Mouse (Mus musculus): ENCODE measurements at regions not wholly inside any gene's neighbourhood (a gene's known extent, or its start where the extent isn't known, plus 50 kb on each side); places are given as distances from the start of the nearest gene placed in this dataset.

DNA sequence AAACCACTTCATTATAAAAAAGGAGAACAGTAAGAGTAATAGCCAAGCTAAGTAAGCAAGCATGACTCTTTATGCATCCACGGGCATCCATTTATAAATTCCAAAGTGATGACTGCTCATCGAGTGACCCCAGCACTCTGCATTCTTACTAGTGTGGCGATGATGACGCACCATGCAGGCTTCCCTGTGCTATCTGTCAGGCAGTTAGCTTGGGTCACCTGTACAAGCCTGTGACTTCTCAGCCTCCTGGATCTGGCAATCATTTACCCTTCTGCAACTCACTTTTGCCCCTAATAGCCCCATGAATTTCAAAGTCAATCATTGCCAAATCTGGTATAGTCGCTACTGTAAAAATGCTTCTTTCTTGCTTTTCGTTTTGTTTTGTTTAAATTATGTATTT, 237.3 kb downstream of the Klf5 start:
- Histone ChIP-seq H3K4me3 (ENCODE audit: low read depth, low read length) (no peak overlapping the region), H3K36me3 (ENCODE audit: control insufficient read depth, insufficient read depth, low read length) (no peaks in the 10 kb centered on the region), H3K9me3 (ENCODE audit: control insufficient read depth, low read length) (no peaks in the 10 kb centered on the region), H3K27ac (ENCODE audit: low read depth, low read length) (no peak overlapping the region), H3K9ac (replicated peaks; ENCODE audit: low read depth, low read length) (no peak overlapping the region), H3K4me1 (ENCODE audit: control insufficient read depth, insufficient read depth, low read length) (no peaks in the 10 kb centered on the region), H3K27me3 (ENCODE audit: control insufficient read depth, insufficient read depth, low read length) (no peaks in the 10 kb centered on the region), H3K4me2 (ENCODE audit: low read depth, low read length) (no peak overlapping the region)
- ATAC-seq (ENCODE audit: low read depth) = no peak
- 92% methylated on average over 6 of the region's 6 CpGs for WGBS

DNA sequence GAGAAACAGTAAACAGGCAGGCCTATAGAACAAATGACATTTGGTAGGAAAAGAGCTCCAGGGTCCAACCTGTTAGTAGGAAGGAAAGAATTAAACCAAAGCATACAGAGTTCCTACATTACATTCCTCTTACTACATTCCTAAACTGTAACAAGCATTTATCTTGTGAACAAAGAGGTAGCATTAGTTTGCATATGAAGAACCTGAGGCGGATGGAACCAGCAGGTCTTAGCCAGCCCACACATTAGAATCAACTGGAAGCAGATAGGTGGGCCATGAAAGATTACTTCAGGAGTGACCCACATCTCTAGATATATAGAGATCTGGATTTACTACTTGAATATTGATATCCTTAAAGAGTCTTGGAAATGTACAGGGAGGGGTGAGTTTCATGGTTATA, 238.8 kb downstream of the Klf5 start:
- Histone ChIP-seq H3K36me3 (ENCODE audit: control insufficient read depth, insufficient read depth, low read length) (no peaks in the 10 kb centered on the region), H3K27ac (ENCODE audit: low read depth, low read length) (no peak overlapping the region), H3K9me3 (ENCODE audit: control insufficient read depth, low read length) (no peaks in the 10 kb centered on the region), H3K9ac (replicated peaks; ENCODE audit: low read depth, low read length) (no peak overlapping the region), H3K4me3 (ENCODE audit: low read depth, low read length) (no peak overlapping the region), H3K4me2 (ENCODE audit: low read depth, low read length) (no peak overlapping the region), H3K27me3 (ENCODE audit: control insufficient read depth, insufficient read depth, low read length) (no peaks in the 10 kb centered on the region), H3K4me1 (ENCODE audit: control insufficient read depth, insufficient read depth, low read length) (no peaks in the 10 kb centered on the region)
- ATAC-seq (ENCODE audit: low read depth) = no peak
- 93% methylated on average over 1 of the region's 1 CpGs for WGBS

DNA sequence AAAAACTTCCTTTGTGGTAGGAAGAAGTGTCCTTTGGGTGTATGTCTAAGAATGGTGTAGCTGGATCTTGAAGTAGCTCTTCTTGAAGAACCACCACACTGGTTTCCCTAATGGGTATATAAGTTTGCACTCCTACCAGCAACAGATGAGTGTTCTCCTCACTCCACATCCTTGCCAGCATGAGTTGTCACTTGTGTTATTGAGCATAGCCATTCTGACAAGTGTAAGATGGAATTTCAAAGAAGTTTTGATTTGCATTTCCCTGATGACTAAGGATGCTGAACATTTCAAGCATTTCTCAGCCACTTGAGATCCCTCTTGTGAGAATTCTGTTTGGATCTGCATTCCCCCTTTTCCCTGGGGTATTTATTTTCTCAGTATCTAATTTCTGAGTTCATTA, 243.2 kb downstream of the Klf5 start:
- no peak for ATAC-seq (ENCODE audit: low read depth)
- Histone ChIP-seq H3K9me3 (ENCODE audit: control insufficient read depth, low read length) (no peaks in the 10 kb centered on the region), H3K4me2 (ENCODE audit: low read depth, low read length) (no peak overlapping the region), H3K4me3 (ENCODE audit: low read depth, low read length) (no peak overlapping the region), H3K36me3 (ENCODE audit: control insufficient read depth, insufficient read depth, low read length) (no peaks in the 10 kb centered on the region), H3K27ac (ENCODE audit: low read depth, low read length) (no peak overlapping the region), H3K4me1 (ENCODE audit: control insufficient read depth, insufficient read depth, low read length) (no peaks in the 10 kb centered on the region), H3K27me3 (ENCODE audit: control insufficient read depth, insufficient read depth, low read length) (no peaks in the 10 kb centered on the region), H3K9ac (replicated peaks; ENCODE audit: low read depth, low read length) (no peak overlapping the region)

DNA sequence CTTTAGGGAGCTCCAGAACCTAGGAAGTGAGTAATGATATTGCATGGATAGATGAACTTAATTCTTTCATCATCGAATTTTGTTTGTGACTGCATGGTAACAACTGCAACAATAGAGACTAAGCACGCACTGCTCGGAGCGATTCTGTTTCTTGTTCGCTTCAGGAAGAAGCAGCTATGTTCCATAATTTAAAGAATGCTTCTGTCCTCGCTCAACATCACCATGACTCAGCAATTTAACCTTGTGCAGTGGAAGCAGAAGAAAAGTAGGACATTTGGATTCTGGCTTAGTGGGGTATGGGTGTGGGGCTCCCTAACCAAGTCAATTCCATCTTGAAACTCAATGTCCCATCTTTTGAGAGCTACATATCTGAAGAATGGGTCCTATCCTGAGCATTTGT, 249.4 kb downstream of the Klf5 start:
- no peaks in the 10 kb centered on the region for H3K27me3 ChIP-seq (ENCODE audit: control insufficient read depth, insufficient read depth, low read length)
- H3K4me1 ChIP-seq (ENCODE audit: control insufficient read depth, insufficient read depth, low read length) = no peaks in the 10 kb centered on the region
- H3K27ac ChIP-seq (ENCODE audit: low read depth, low read length) = no peak overlapping the region
- no peak overlapping the region for H3K4me3 ChIP-seq (ENCODE audit: low read depth, low read length)
- WGBS = 91% methylated on average over 6 of the region's 6 CpGs
- no peak overlapping the region for H3K4me2 ChIP-seq (ENCODE audit: low read depth, low read length)
- no peaks in the 10 kb centered on the region for H3K36me3 ChIP-seq (ENCODE audit: control insufficient read depth, insufficient read depth, low read length)
- no peaks in the 10 kb centered on the region for H3K9me3 ChIP-seq (ENCODE audit: control insufficient read depth, low read length)
- no peak overlapping the region for H3K9ac ChIP-seq (replicated peaks; ENCODE audit: low read depth, low read length)
- no peak for ATAC-seq (ENCODE audit: low read depth)

DNA sequence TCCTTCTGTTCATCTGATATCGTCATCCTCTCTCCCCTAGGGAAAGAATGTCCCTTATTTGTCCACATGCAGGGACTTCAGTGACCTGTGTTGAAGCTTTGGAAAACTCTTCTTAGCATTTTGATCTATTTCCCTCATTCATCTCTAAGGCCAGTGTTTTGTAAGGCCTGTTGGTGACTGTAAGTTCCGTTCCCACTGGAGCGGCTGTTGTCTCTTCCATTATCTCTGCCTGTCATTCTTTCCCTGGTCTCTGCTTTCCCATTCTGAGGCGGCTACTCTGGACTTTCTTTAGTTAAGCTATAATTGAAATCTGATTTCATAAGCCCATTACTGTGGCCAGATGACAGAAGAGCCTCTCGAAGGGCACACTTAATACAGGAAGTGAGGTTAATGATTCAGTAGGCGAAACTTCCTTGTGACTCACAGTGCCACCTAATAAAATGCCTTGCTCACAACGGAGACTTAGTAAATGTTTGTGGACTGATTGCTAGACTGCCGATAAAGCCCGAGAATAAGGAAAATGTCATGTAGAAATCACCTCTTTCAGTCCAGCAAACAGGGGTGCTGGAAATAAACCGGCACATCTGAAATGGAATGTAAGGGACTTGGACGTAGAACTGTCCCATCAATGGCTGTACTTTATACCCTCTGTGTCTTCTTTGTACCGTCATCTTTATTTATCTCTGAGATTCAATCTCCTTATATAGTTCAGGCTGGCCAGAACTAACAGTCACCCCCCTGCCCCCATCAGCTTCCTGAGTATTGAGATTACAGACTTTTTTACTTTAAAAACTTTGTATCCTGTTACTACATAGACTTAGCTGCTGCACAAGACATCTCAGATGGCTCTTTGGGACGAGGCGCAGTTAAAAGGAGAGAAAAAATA, 250.1 kb downstream of the Klf5 start:
- Histone ChIP-seq H3K4me3 (ENCODE audit: low read depth, low read length) (no peak overlapping the region), H3K36me3 (ENCODE audit: control insufficient read depth, insufficient read depth, low read length) (no peaks in the 10 kb centered on the region), H3K4me2 (ENCODE audit: low read depth, low read length) (no peak overlapping the region), H3K27me3 (ENCODE audit: control insufficient read depth, insufficient read depth, low read length) (no peaks in the 10 kb centered on the region), H3K27ac (ENCODE audit: low read depth, low read length) (no peak overlapping the region), H3K9ac (replicated peaks; ENCODE audit: low read depth, low read length) (no peak overlapping the region), H3K4me1 (ENCODE audit: control insufficient read depth, insufficient read depth, low read length) (no peaks in the 10 kb centered on the region), H3K9me3 (ENCODE audit: control insufficient read depth, low read length) (no peaks in the 10 kb centered on the region)
- ATAC-seq (ENCODE audit: low read depth) = no peak
- 88% methylated on average over 14 of the region's 14 CpGs for WGBS

DNA sequence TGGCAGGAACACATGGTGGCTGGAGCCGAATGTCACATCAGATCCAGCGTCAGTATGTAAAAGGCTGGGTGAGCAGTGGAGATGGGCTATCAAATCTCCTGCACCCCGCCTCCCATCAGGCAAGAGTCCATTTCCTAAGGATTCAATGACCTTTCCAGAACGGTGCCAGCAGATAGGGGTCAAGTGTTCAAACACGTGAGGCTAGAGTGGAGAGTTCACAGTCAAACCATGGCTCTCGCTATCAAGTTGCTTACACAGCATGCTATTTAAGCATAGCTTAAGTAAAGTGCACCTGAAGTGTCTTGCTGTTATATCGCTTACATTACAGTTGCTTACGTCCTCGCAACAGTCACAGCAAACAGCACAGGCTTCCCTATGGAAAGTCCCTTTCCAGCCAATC, 265.5 kb downstream of the Klf5 start:
- Histone ChIP-seq H3K27me3 (ENCODE audit: control insufficient read depth, insufficient read depth, low read length) (no peaks in the 10 kb centered on the region), H3K36me3 (ENCODE audit: control insufficient read depth, insufficient read depth, low read length) (no peaks in the 10 kb centered on the region), H3K4me1 (ENCODE audit: control insufficient read depth, insufficient read depth, low read length) (no peaks in the 10 kb centered on the region), H3K9ac (replicated peaks; ENCODE audit: low read depth, low read length) (no peak overlapping the region), H3K4me2 (ENCODE audit: low read depth, low read length) (no peak overlapping the region), H3K27ac (ENCODE audit: low read depth, low read length) (no peak overlapping the region), H3K9me3 (ENCODE audit: control insufficient read depth, low read length) (no peaks in the 10 kb centered on the region), H3K4me3 (ENCODE audit: low read depth, low read length) (no peak overlapping the region)
- WGBS = 88% methylated on average over 9 of the region's 9 CpGs
- no peak for ATAC-seq (ENCODE audit: low read depth)

DNA sequence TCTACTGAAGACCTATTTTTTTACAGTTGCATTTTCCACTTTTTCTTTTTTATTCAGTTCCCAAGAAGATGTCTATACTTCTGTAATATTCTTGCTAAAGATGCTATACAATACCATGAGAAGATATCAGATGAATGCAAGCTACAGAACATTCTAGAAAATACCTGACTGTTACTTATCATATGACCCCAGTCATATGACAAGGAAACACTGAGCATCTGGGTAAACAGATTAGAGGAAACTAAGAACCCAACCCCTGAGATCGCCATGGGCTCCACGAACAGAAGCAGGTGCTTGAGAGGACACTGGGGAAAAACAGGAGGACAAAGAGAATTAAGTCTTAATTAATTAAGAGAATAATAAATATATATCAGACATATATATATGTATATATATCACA, 275.7 kb downstream of the Klf5 start:
- H3K4me1 ChIP-seq (ENCODE audit: control insufficient read depth, insufficient read depth, low read length) = no peaks in the 10 kb centered on the region
- no peaks in the 10 kb centered on the region for H3K27me3 ChIP-seq (ENCODE audit: control insufficient read depth, insufficient read depth, low read length)
- no peak overlapping the region for H3K27ac ChIP-seq (ENCODE audit: low read depth, low read length)
- H3K9ac ChIP-seq (replicated peaks; ENCODE audit: low read depth, low read length) = no peak overlapping the region
- H3K4me2 ChIP-seq (ENCODE audit: low read depth, low read length) = no peak overlapping the region
- H3K4me3 ChIP-seq (ENCODE audit: low read depth, low read length) = no peak overlapping the region
- WGBS = 81% methylated on average over 2 of the region's 2 CpGs
- no peaks in the 10 kb centered on the region for H3K36me3 ChIP-seq (ENCODE audit: control insufficient read depth, insufficient read depth, low read length)
- H3K9me3 ChIP-seq (ENCODE audit: control insufficient read depth, low read length) = no peaks in the 10 kb centered on the region
- ATAC-seq (ENCODE audit: low read depth) = no peak

DNA sequence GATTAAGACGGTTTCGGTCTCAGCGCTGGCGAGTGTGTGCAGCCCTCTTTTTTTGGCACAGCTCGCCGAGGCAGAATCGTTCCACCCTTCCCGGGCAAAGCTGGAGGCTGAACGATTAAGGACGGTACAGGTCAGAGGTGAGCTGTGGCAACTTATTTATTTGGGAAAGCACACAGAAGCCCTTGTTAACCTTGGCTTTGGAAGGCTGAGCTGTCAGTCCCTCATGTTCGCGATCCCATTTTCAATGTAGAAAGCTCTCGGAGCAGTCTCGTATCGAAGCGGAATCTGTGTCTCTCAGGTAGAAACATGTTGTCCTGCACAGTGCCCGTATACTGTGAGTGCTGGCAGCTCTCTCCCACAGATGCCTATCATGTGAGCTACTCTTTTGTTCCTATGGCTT, 280.2 kb downstream of the Klf5 start:
- Histone ChIP-seq H3K4me1 (ENCODE audit: control insufficient read depth, insufficient read depth, low read length) (no peaks in the 10 kb centered on the region), H3K4me2 (ENCODE audit: low read depth, low read length) (no peak overlapping the region), H3K27me3 (ENCODE audit: control insufficient read depth, insufficient read depth, low read length) (no peaks in the 10 kb centered on the region), H3K9ac (replicated peaks; ENCODE audit: low read depth, low read length) (no peak overlapping the region), H3K27ac (ENCODE audit: low read depth, low read length) (no peak overlapping the region), H3K4me3 (ENCODE audit: low read depth, low read length) (no peak overlapping the region), H3K36me3 (ENCODE audit: control insufficient read depth, insufficient read depth, low read length) (no peaks in the 10 kb centered on the region), H3K9me3 (ENCODE audit: control insufficient read depth, low read length) (no peaks in the 10 kb centered on the region)
- 77% methylated on average over 17 of the region's 17 CpGs for WGBS
- no peak for ATAC-seq (ENCODE audit: low read depth)

DNA sequence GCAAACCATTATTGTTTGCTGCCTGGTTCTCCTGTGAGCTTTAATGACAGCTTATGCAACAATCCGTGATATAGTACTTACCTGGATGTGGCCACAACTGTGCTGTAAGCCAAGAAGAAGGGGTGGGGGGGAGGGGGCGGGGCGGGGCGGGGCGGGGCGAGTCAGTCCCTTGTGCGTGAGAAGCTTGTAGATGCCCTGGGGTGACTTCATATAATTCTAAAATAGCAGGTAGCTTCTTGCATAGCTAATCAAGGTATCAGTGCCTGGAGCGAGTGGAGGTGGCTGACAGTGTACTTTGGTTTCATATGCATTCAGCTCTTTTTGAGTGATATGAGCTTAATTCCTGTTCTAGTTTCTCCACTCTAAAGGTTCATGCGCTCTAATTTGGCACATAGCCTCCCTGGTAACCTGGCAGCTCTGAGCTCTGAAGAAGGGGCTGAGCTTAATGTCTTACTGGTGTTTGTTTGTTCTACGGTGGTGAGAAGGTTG, 280.8 kb downstream of the Klf5 start:
- no peak for ATAC-seq (ENCODE audit: low read depth)
- Histone ChIP-seq H3K27ac (ENCODE audit: low read depth, low read length) (no peak overlapping the region), H3K4me1 (ENCODE audit: control insufficient read depth, insufficient read depth, low read length) (no peaks in the 10 kb centered on the region), H3K4me3 (ENCODE audit: low read depth, low read length) (no peak overlapping the region), H3K9ac (replicated peaks; ENCODE audit: low read depth, low read length) (no peak overlapping the region), H3K4me2 (ENCODE audit: low read depth, low read length) (no peak overlapping the region), H3K36me3 (ENCODE audit: control insufficient read depth, insufficient read depth, low read length) (no peaks in the 10 kb centered on the region), H3K27me3 (ENCODE audit: control insufficient read depth, insufficient read depth, low read length) (no peaks in the 10 kb centered on the region), H3K9me3 (ENCODE audit: control insufficient read depth, low read length) (no peaks in the 10 kb centered on the region)
- 25% methylated on average over 10 of the region's 10 CpGs for WGBS

Measured in neural tube, embryonic 14.5 days (tissue).